Mouse (Mus musculus): Measurements from ENCODE around the gene Tpt1. TPM values are rescaled to one million over a fixed set of nuclear protein-coding genes. Genes with fewer than 3 reads are reported as not detected.
A peak's percentile ranks its signal among the peaks of the same experiment; 100 is the strongest.
"Not testable (repeated sequence)": the region's sequence is repeated elsewhere in the genome, so short reads cannot be mapped to it uniquely, and the experiment has no call there.

Gene Tpt1
- 737 and 812 TPM in 2 replicates for polyA plus RNA-seq (2016; fragmentation: Nextera tagmentation; extraction: Ambion mirVana)

- WGBS = under 1% methylated on average over 107 of the region's 108 CpGs
- no peaks in the 10 kb centered on the region for H3K27me3 ChIP-seq (ENCODE audit: insufficient read depth, poor library complexity, severe bottlenecking)
- peak within 1 kb of the TSS; percentile 95 for H3K4me3 ChIP-seq
- peaks cover 38% of the 10 kb centered on the region for H3K36me3 ChIP-seq
- H3K27ac ChIP-seq = peak within 1 kb of the TSS; percentile 98
- H3K4me1 ChIP-seq = peaks cover 22% of the 10 kb centered on the region; the same call in 1 of the 2 replicates
- DNase-seq (ENCODE audit: low spot score) = peak; percentile 99
- no peaks in the 10 kb centered on the region for H3K9me3 ChIP-seq
These were observed at the start of gene Tpt1 for GRCm38 (mm10) chr14:75844867-75845697. TSS of gene Tpt1 (plus strand) at chr14:75845093.

DNA sequence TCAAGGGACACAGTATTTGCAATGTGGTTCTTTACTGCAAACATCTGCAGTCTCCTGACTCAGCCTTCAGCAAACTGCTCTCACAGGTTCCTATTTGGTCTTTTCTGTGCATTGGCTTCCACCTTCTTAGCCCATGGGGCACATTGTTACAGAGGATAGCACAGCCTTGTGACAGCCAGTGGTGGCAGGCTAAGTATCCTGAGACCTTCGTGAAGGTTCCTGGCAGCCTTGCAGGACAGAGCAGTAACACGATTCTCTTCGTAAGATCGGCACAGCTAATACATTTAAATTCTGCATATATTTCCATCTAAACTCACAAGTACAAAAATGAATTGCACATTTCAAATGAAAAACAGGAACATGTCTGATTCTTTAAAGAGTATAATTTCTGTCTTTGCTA lies 49.0 kb upstream of the Tpt1 start:
- Histone ChIP-seq H3K27me3 (ENCODE audit: insufficient read depth, poor library complexity, severe bottlenecking) (no peaks in the 10 kb centered on the region), H3K27ac (no peak overlapping the region), H3K9me3 (no peaks in the 10 kb centered on the region), H3K4me1 (peaks cover 4% of the 10 kb centered on the region; the same call in 1 of the 2 replicates), H3K4me3 (no peak overlapping the region), H3K36me3 (no peaks in the 10 kb centered on the region)
- DNase-seq (ENCODE audit: low spot score) = no peak
- 81% methylated on average over 4 of the region's 4 CpGs for WGBS

GRCm38 (mm10) chr14:75797769-75798386 lies 47.0 kb upstream of the Tpt1 start:
- no peak overlapping the region for H3K27ac ChIP-seq
- no peaks in the 10 kb centered on the region for H3K9me3 ChIP-seq
- no peaks in the 10 kb centered on the region for H3K36me3 ChIP-seq
- no peaks in the 10 kb centered on the region for H3K27me3 ChIP-seq (ENCODE audit: insufficient read depth, poor library complexity, severe bottlenecking)
- H3K4me3 ChIP-seq = no peak overlapping the region
- DNase-seq (ENCODE audit: low spot score) = no peak
- 33% methylated on average over 5 of the region's 5 CpGs for WGBS
- H3K4me1 ChIP-seq = peaks cover 13% of the 10 kb centered on the region

GRCm38 (mm10) chr14:75807800-75808199 lies 37.1 kb upstream of the Tpt1 start:
- no peak for DNase-seq (ENCODE audit: low spot score)
- Histone ChIP-seq H3K27me3 (ENCODE audit: insufficient read depth, poor library complexity, severe bottlenecking) (no peaks in the 10 kb centered on the region), H3K9me3 (no peaks in the 10 kb centered on the region), H3K4me1 (peaks cover 18% of the 10 kb centered on the region), H3K36me3 (no peaks in the 10 kb centered on the region), H3K27ac (no peak overlapping the region; the same call in 1 of the 2 replicates), H3K4me3 (no peak overlapping the region)
- WGBS = 61% methylated on average over 8 of the region's 8 CpGs

- Histone ChIP-seq H3K36me3 (no peaks in the 10 kb centered on the region), H3K4me3 (no peak overlapping the region), H3K9me3 (no peaks in the 10 kb centered on the region), H3K27me3 (ENCODE audit: insufficient read depth, poor library complexity, severe bottlenecking) (no peaks in the 10 kb centered on the region), H3K4me1 (peaks cover 9% of the 10 kb centered on the region; the same call in 1 of the 2 replicates), H3K27ac (no peak overlapping the region)
- DNase-seq (ENCODE audit: low spot score) = no peak
- WGBS = 79% methylated on average over 6 of the region's 6 CpGs
These were observed 35.0 kb upstream of the Tpt1 start for GRCm38 (mm10) chr14:75809931-75810330.

DNA sequence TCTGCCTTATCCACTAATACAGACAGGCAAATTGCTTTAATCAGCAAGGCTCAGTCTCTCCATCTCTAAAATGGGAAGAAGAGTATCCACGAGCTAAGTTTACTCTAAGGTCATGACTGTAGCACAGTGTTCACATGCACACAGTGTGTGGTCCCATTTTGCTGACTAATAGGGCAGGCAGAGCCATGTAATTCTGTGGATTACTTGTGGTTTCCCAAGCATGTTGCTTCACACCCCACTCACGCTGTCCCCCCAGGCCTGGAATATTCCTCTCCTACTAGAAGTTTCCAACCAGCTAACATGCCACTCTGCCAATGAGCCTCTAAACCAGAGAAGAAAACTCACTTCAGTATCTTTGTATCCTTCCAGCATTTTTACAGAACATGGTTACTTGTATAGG lies 26.4 kb upstream of the Tpt1 start:
- WGBS = 77% methylated on average over 2 of the region's 2 CpGs
- no peaks in the 10 kb centered on the region for H3K36me3 ChIP-seq
- DNase-seq (ENCODE audit: low spot score) = no peak
- no peak overlapping the region for H3K4me3 ChIP-seq
- H3K27ac ChIP-seq = no peak overlapping the region
- H3K9me3 ChIP-seq = no peaks in the 10 kb centered on the region
- no peaks in the 10 kb centered on the region for H3K4me1 ChIP-seq
- H3K27me3 ChIP-seq (ENCODE audit: insufficient read depth, poor library complexity, severe bottlenecking) = no peaks in the 10 kb centered on the region

DNA sequence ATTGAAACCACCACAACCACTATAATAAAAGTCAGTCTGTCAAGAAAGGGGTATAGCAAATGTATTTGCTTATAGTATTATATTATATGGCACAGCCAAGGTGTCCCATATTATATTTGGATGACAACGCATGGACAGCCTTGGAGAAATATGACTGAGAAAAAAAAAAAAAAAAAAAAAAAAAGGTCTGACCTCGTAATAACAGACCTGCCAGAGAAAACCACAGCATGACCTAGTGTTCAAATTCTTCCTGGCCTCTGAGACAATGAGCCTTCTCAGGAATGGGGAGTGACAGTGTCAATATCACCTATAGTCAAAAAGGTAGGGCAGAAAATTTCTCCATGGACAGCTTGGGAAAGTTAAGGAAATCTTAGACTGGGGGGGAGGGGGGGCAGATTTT lies 25.6 kb upstream of the Tpt1 start:
- WGBS = 92% methylated on average over 2 of the region's 2 CpGs
- H3K9me3 ChIP-seq = no peaks in the 10 kb centered on the region
- no peaks in the 10 kb centered on the region for H3K4me1 ChIP-seq
- no peak for DNase-seq (ENCODE audit: low spot score)
- no peak overlapping the region for H3K4me3 ChIP-seq
- H3K27me3 ChIP-seq (ENCODE audit: insufficient read depth, poor library complexity, severe bottlenecking) = no peaks in the 10 kb centered on the region
- H3K36me3 ChIP-seq = no peaks in the 10 kb centered on the region
- no peak overlapping the region for H3K27ac ChIP-seq

GRCm38 (mm10) chr14:75820007-75820406 lies 24.9 kb upstream of the Tpt1 start:
- no peaks in the 10 kb centered on the region for H3K9me3 ChIP-seq
- H3K27me3 ChIP-seq (ENCODE audit: insufficient read depth, poor library complexity, severe bottlenecking) = no peaks in the 10 kb centered on the region
- 82% methylated on average over 5 of the region's 5 CpGs for WGBS
- no peak overlapping the region for H3K27ac ChIP-seq
- H3K4me1 ChIP-seq = no peaks in the 10 kb centered on the region
- H3K4me3 ChIP-seq = no peak overlapping the region
- no peaks in the 10 kb centered on the region for H3K36me3 ChIP-seq
- no peak for DNase-seq (ENCODE audit: low spot score)

- Histone ChIP-seq H3K27me3 (ENCODE audit: insufficient read depth, poor library complexity, severe bottlenecking) (peaks cover 11% of the 10 kb centered on the region; the same call in 1 of the 2 replicates), H3K36me3 (no peaks in the 10 kb centered on the region), H3K4me3 (no peak overlapping the region), H3K27ac (no peak overlapping the region), H3K4me1 (peaks cover 17% of the 10 kb centered on the region), H3K9me3 (no peaks in the 10 kb centered on the region)
- no peak for DNase-seq (ENCODE audit: low spot score)
- WGBS = 67% methylated on average over 3 of the region's 3 CpGs
These were observed 18.0 kb upstream of the Tpt1 start for GRCm38 (mm10) chr14:75826851-75827410.

DNA sequence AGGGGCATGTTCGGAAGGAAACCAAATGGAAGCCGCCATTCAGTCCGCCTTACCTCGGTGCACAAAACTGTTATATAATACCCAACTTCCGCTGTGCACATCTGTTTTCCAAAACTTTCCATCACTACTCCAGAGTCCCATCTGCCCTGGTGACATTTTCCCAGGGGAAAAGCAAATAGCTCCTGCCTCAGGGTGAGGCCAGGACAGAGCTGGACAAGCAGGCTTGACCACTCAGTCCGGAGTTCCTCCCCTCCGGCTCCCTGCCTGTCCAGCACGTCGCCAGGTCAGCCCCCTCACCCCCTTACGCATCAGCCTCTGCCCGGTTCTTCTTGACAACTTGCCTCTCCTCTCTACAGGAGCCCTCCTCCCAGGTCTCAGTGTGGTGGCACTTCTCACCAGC lies 16.7 kb upstream of the Tpt1 start:
- DNase-seq (ENCODE audit: low spot score) = no peak
- H3K36me3 ChIP-seq = no peaks in the 10 kb centered on the region
- peaks cover 11% of the 10 kb centered on the region; the same call in 1 of the 2 replicates for H3K27me3 ChIP-seq (ENCODE audit: insufficient read depth, poor library complexity, severe bottlenecking)
- H3K4me3 ChIP-seq = peak overlapping the region; percentile 58; the same call in 1 of the 2 replicates
- no peak overlapping the region for H3K27ac ChIP-seq
- 33% methylated on average over 11 of the region's 11 CpGs for WGBS
- H3K4me1 ChIP-seq = peaks cover 22% of the 10 kb centered on the region
- H3K9me3 ChIP-seq = no peaks in the 10 kb centered on the region

DNA sequence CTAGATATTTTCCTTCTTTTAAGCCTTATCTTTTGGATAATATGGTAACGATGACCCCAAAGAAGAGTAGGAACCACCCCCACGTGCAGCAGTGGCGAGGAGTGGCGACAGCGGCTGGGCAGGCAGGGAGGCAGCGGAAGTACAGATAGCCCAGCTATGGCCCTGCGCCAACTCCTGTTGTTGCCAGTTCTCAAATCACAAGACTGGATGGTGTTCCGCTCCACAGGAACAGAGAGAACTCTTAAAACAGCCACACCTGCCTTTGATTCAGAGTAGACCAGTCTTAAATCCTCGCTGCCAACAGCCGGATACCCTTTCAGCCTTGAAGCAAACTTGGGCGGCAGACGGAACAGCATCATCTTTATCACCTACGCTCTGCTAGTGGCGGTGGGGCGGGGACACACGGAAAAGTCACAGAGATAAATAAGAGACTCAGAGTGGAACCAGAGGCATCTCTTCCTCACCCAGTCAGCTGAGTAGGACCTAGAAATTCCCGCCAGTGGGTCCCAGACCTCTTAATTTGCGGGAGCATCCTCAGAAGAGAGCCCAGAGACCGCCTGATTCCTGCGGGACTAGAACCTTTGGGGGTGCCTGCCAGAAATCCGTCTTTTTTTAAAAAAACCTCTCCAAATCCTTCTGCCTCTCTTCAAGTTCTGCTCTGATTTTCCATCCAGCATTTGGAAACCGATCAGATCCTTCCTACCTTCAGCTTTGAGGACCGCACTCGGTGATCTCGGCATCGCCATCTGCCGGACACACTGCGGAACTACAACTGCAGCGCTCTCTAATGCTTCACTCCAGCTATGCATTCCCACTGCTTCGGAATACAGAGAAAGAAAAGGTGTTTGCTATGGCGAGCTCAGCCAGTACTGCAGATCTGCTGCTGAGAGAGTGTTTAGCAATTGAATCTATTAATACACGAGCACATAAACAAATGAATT lies 15.8 kb upstream of the Tpt1 start:
- peaks cover 11% of the 10 kb centered on the region; the same call in 1 of the 2 replicates for H3K27me3 ChIP-seq (ENCODE audit: insufficient read depth, poor library complexity, severe bottlenecking)
- peak; percentile 89 for DNase-seq (ENCODE audit: low spot score)
- no peaks in the 10 kb centered on the region for H3K9me3 ChIP-seq
- no peaks in the 10 kb centered on the region for H3K36me3 ChIP-seq
- peak overlapping the region; percentile 72 for H3K27ac ChIP-seq
- H3K4me1 ChIP-seq = peaks cover 26% of the 10 kb centered on the region
- 5% methylated on average over 32 of the region's 32 CpGs for WGBS
- H3K4me3 ChIP-seq = peak overlapping the region; percentile 58

DNA sequence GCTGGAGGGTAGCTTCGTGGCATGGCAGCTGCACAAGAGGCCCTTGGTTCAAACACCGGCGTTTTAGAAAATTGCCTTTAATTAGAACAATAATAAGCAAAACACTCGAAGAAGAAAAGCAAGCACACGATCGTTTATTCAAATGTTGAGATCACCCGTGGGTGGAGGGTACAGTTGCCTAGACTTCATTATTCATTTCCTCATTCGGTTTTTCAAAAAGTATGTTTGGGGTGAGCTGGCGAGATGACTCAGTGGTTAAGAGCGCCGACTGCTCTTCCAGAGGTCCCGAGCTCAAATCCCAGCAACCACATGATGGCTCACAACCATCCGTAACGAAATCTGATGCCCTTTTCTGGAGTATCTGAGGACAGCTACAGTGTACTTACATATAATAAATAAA lies 15.1 kb upstream of the Tpt1 start:
- 0 out of 2 replicates have a peak overlapping the region, but pooled peaks have one; percentile 72 for H3K27ac ChIP-seq
- 59% methylated on average over 14 of the region's 14 CpGs for WGBS
- peaks cover 11% of the 10 kb centered on the region; the same call in 1 of the 2 replicates for H3K27me3 ChIP-seq (ENCODE audit: insufficient read depth, poor library complexity, severe bottlenecking)
- peaks cover 27% of the 10 kb centered on the region for H3K4me1 ChIP-seq
- not testable (repeated sequence) for H3K9me3 ChIP-seq; H3K36me3 ChIP-seq; DNase-seq (ENCODE audit: low spot score); H3K4me3 ChIP-seq

All from heart, embryonic 10.5 days (tissue).